8 mouse cellular contexts compared by ENCODE assay signal in genomic region chr11:55446579-55446978, GRCm38 (mm10). TPM values are rescaled to one million over a fixed set of nuclear protein-coding genes. Genes with fewer than 3 reads are reported as not detected.
DNase-seq lines count a peak whose midpoint lies in the region; ATAC-seq and TF ChIP-seq lines count a peak whose summit lies in the region.

No protein-coding gene starts in this region.

- peak; percentile 84 for ATAC-seq in hindbrain, postnatal 0 days

- no peaks in the 10 kb centered on the region for H3K4me1 ChIP-seq in cortical plate, adult 2 months (ENCODE audit: control insufficient read depth, insufficient read depth, low read length)
- no peaks in the 10 kb centered on the region for H3K4me1 ChIP-seq in hindbrain, postnatal 0 days (ENCODE audit: insufficient read depth, low read length)

- H3K9me3 ChIP-seq in hindbrain, postnatal 0 days (ENCODE audit: low read length): no peaks in the 10 kb centered on the region

- no peak overlapping the region for H3K27ac ChIP-seq in cortical plate, adult 2 months (ENCODE audit: insufficient read depth, low read length)
- no peak overlapping the region; the same call in 1 of the 2 replicates for H3K27ac ChIP-seq in hindbrain, postnatal 0 days

- 23% methylated on average over 4 of the region's 4 CpGs for WGBS in hindbrain, postnatal 0 days

- H3K27me3 ChIP-seq in hindbrain, postnatal 0 days (ENCODE audit: insufficient read depth, low read length): no peaks in the 10 kb centered on the region

- no peaks in the 10 kb centered on the region for H3K36me3 ChIP-seq in hindbrain, postnatal 0 days (ENCODE audit: insufficient read depth, low read length)

- TF ChIP-seq CTCF in cortical plate, adult 2 months (IDR thresholded peaks at IDR 0.05; ENCODE audit: extremely low read depth, insufficient read depth, low read length): peak; percentile 85
- peak; percentile 92 for TF ChIP-seq CTCF in hindbrain, postnatal 0 days (IDR thresholded peaks at IDR 0.05; ENCODE audit: low read depth)

- H3K4me2 ChIP-seq in hindbrain, postnatal 0 days (ENCODE audit: low read depth, low read length): no peak overlapping the region

- TF ChIP-seq POLR2A in cortical plate, adult 2 months (IDR thresholded peaks at IDR 0.05; ENCODE audit: extremely low read depth, insufficient read depth, low read length): no peak

- DNase-seq in ZHBTc4 (ENCODE audit: low read depth, low spot score): peak; percentile 86
- DNase-seq in gastrocnemius, adult 8-10 months (ENCODE audit: low spot score in 2 of 2): peak; percentile 60 to 69
- DNase-seq in hindbrain, postnatal 0 days (ENCODE audit: low spot score): peak; percentile 86
- peak; percentile 86 to 88 for DNase-seq in left cerebral cortex, adult 18-20 months (ENCODE audit: low spot score in 2 of 2)
- peak; percentile 86 to 89 for DNase-seq in lung, postnatal 4 days
- peak; percentile 81 for DNase-seq in right cerebral cortex, adult 18-20 months
- peak; percentile 81 for DNase-seq in urinary bladder, postnatal 25 days (ENCODE audit: low spot score)

- H3K4me3 ChIP-seq in cortical plate, adult 2 months (ENCODE audit: insufficient read depth, low read length): no peak overlapping the region
- H3K4me3 ChIP-seq in hindbrain, postnatal 0 days (ENCODE audit: low read length): no peak overlapping the region

- H3K9ac ChIP-seq in hindbrain, postnatal 0 days (replicated peaks; ENCODE audit: low read length): no peak overlapping the region

RNA-seq across cellular contexts. Expression of gene Atox1, which starts 14.5 kb away (rescaled TPM):
- 194 and 219 TPM in 2 replicates for polyA plus RNA-seq in cortical plate, adult 2 months (2012; rRNA removed)
- total RNA-seq in gastrocnemius, adult 8-10 months (2022): 10 to 100 TPM; 42.0 to 46.5 (median 45.9) TPM
- 148 and 173 TPM in 2 replicates for total RNA-seq in hindbrain, postnatal 0 days (2014; rRNA removed)
- 304 and 319 TPM in 2 replicates for polyA plus RNA-seq in hindbrain, postnatal 0 days (2015; fragmentation: Nextera tagmentation; extraction: Ambion mirVana)
- total RNA-seq in left cerebral cortex, adult 18-20 months (2021): 100 to 1,000 TPM in 1 of 2 experiments, 10 to 100 TPM in 1; 84.3 to 103 TPM

RNA-seq across cellular contexts. Expression of gene G3bp1, which starts 22.9 kb away (rescaled TPM):
- polyA plus RNA-seq in cortical plate, adult 2 months (2012; rRNA removed): 23.5 and 23.7 TPM in 2 replicates
- 10 to 100 TPM; 57.3 to 63.3 (median 62.0) TPM for total RNA-seq in gastrocnemius, adult 8-10 months (2022)
- 49.0 and 50.4 TPM in 2 replicates for total RNA-seq in hindbrain, postnatal 0 days (2014; rRNA removed)
- polyA plus RNA-seq in hindbrain, postnatal 0 days (2015; fragmentation: Nextera tagmentation; extraction: Ambion mirVana): 72.0 and 77.7 TPM in 2 replicates
- 10 to 100 TPM; 34.4 to 35.7 TPM for total RNA-seq in left cerebral cortex, adult 18-20 months (2021)

RNA-seq across cellular contexts. Expression of gene Sparc, which starts 23.6 kb away (rescaled TPM):
- polyA plus RNA-seq in cortical plate, adult 2 months (2012; rRNA removed): 351 and 357 TPM in 2 replicates
- 100 to 1,000 TPM in 3 of 4 experiments, 10 to 100 TPM in 1; 94.4 to 242 (median 133) TPM for total RNA-seq in gastrocnemius, adult 8-10 months (2022)
- 303 and 356 TPM in 2 replicates for total RNA-seq in hindbrain, postnatal 0 days (2014; rRNA removed)
- 794 and 832 TPM in 2 replicates for polyA plus RNA-seq in hindbrain, postnatal 0 days (2015; fragmentation: Nextera tagmentation; extraction: Ambion mirVana)
- 100 to 1,000 TPM; 174 to 202 TPM for total RNA-seq in left cerebral cortex, adult 18-20 months (2021)
